Mouse (Mus musculus) ovary, adult 2 months (tissue): ENCODE measurements around the gene Olfr591. TPM values are rescaled to one million over a fixed set of nuclear protein-coding genes. Genes with fewer than 3 reads are reported as not detected.

Experiments used
- polyA plus RNA-seq: library from polyadenylated mRNA; depleted of rRNA; stranded (reverse); fragments of >200 nt; gene quantifications from 2 replicates; pipeline ENCODE4 v1.2.3, GENCODE M21; 2012; rRNA removed

The Olfr591 gene
- polyA plus RNA-seq, result not detected in 2 replicates

GRCm38 (mm10) chr7:103178240-103178639 is at the start of gene Olfr591:
Gene Olfr591 (minus strand): TSS chr7:103178340.

DNA sequence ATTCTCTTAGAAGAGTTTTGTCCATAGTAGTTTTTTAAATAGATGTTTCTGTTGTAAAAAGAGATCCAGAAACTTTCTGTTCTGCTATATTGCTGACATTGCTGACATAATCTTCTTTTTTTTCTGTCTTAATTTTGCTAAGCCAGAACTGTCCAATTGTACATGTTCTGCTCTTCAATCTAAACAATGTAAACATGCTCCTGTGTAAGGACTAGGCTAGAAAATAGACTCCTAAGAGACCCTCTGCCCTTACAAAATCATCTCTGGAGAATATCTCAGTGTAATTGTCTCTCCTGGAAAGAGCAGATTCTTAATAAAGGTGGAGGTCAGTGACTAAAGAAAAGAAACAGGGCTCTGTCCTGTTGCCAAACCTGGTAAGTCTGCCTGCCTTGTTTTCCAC is 38.6 kb upstream of the Olfr591 start, which contains the start of gene Olfr594:
Olfr594 (plus strand) TSS at position 301 of the 400 bp plus-strand sequence.

GRCm38 (mm10) chr7:103211562-103211961 is 33.4 kb upstream of the Olfr591 start, which contains the start of gene Olfr593:
Gene Olfr593 (plus strand): TSS chr7:103211862.

DNA sequence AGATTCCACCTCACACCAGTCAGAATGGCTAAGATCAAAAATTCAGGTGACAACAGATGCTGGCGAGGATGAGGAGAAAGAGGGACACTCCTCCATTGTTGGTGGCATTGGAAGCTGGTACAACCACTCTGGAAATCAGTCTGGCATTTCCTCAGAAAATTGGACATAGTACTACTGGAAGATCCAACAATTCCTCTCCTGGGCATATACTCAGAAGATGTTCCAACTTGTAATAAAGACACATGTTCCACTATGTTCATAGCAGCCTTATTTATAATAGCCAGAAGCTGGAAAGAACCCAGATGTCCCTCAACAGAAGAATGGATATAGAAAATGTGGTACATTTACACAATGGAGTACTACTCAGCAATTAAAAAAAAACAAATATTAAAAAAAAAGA is 6.4 kb upstream of the Olfr591 start, which contains the start of gene Olfr592:
Olfr592 (plus strand) TSS at position 301 of the 400 bp plus-strand sequence.

DNA sequence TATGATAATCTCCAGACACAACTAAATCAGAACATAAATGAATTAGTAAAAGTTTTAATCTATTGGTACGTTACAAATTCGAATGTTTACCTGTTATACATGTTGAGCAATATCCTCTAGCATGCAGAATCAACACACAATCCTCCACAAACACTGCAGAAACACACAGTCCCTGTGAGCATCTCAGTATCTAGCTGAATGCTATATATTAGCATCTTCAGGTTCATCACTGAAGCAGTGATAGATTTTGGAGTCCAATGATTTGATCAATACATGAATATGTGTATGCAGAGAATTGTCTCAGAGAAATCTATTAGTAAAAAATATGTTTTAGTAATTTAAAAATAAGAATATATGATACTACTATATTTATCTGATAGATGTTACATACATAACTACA is 21.9 kb downstream of the Olfr591 start, which contains the start of gene Olfr589:
Olfr589 (minus strand) TSS at position 101 of the 400 bp plus-strand sequence.

DNA sequence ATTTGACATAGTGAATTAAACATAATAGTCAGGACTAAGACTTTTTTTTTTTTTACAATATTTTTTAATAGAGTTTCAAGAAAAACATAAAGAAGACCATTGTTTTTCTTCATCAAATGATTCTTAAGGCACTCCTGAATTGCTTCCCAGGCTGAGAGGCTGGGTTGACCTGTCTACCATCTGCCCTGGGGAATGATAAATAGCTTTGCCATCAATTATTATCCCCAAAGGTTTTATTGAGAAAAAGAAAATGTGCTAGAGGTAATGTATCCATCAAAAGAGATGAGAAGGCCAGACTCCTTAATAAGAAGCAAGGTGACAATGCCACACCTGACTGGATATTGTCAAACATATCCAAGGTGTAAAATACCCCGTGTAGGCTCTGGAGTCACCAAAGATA is 37.6 kb downstream of the Olfr591 start, which contains the start of gene Olfr588-ps1:
Olfr588-ps1 (plus strand) TSS at position 301 of the 400 bp plus-strand sequence.

DNA sequence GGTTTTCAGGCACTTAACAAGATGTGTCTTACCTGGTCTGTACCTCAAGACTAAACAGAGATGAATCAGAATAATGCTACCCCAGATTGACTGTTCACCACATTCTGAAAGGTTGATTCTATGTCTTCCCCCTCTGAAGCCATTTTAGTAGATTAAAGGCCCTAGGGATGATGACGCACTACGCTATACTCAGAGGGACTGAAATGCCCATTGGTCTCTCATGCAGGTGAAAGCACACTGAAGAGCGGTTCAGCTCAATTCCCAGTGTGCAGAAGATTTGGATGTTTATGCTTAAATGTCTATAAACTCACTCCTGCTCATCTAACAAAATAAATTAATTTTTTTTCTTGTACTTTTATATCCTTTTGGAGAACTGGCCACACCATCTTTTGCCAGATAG is 52.6 kb downstream of the Olfr591 start, which contains the start of gene Olfr586:
Olfr586 (minus strand) TSS at position 101 of the 400 bp plus-strand sequence.

Other genes with a start within 250 kb of the Olfr591 start
- not detected in 2 replicates for gene Olfr573-ps1, start 235.8 kb downstream of the Olfr591 start, polyA plus RNA-seq
- not detected in 2 replicates for gene Olfr574, start 229.9 kb downstream of the Olfr591 start, polyA plus RNA-seq
- not detected in 2 replicates for gene Olfr575, start 219.6 kb downstream of the Olfr591 start, polyA plus RNA-seq
- gene Olfr576, start 215.7 kb downstream of the Olfr591 start, polyA plus RNA-seq, result not detected in 2 replicates
- not detected in 2 replicates for gene Olfr577, start 202.4 kb downstream of the Olfr591 start, polyA plus RNA-seq
- not detected in 2 replicates for gene Olfr578, start 189.0 kb downstream of the Olfr591 start, polyA plus RNA-seq
- not detected in 2 replicates for gene Olfr582, start 140.3 kb downstream of the Olfr591 start, polyA plus RNA-seq
- not detected in 2 replicates for gene Olfr583, start 127.0 kb downstream of the Olfr591 start, polyA plus RNA-seq
- gene Olfr584, start 96.5 kb downstream of the Olfr591 start, polyA plus RNA-seq, result not detected in 2 replicates
- not detected in 2 replicates for gene Olfr585, start 80.6 kb downstream of the Olfr591 start, polyA plus RNA-seq
- gene Olfr586, start 52.7 kb downstream of the Olfr591 start, polyA plus RNA-seq, result not detected in 2 replicates
- gene Olfr588-ps1, start 37.5 kb downstream of the Olfr591 start, polyA plus RNA-seq, result not detected in 2 replicates
- not detected in 2 replicates for gene Olfr589, start 22.0 kb downstream of the Olfr591 start, polyA plus RNA-seq
- not detected in 2 replicates for gene Olfr592, start 6.5 kb upstream of the Olfr591 start, polyA plus RNA-seq
- not detected in 2 replicates for gene Olfr593, start 33.5 kb upstream of the Olfr591 start, polyA plus RNA-seq
- gene Olfr594, start 38.7 kb upstream of the Olfr591 start, polyA plus RNA-seq, result not detected in 2 replicates
- not detected in 2 replicates for gene Usp17ld, start 74.2 kb upstream of the Olfr591 start, polyA plus RNA-seq
- not detected in 2 replicates for gene Olfr596, start 127.3 kb upstream of the Olfr591 start, polyA plus RNA-seq
- gene Olfr597, start 138.0 kb upstream of the Olfr591 start, polyA plus RNA-seq, result not detected in 2 replicates
- gene Olfr598, start 145.2 kb upstream of the Olfr591 start, polyA plus RNA-seq, result not detected in 2 replicates
- not detected in 2 replicates for gene Olfr599, start 157.6 kb upstream of the Olfr591 start, polyA plus RNA-seq
- not detected in 2 replicates for gene Olfr600, start 171.3 kb upstream of the Olfr591 start, polyA plus RNA-seq
- gene Olfr601, start 184.3 kb upstream of the Olfr591 start, polyA plus RNA-seq, result not detected in 2 replicates
- gene Olfr603, start 207.8 kb upstream of the Olfr591 start, polyA plus RNA-seq, result not detected in 2 replicates
- gene Usp17lc, start 236.7 kb upstream of the Olfr591 start, polyA plus RNA-seq, result 0.07 TPM in 1 of 2 replicates, not detected in the other